In the genomic region with DNA sequence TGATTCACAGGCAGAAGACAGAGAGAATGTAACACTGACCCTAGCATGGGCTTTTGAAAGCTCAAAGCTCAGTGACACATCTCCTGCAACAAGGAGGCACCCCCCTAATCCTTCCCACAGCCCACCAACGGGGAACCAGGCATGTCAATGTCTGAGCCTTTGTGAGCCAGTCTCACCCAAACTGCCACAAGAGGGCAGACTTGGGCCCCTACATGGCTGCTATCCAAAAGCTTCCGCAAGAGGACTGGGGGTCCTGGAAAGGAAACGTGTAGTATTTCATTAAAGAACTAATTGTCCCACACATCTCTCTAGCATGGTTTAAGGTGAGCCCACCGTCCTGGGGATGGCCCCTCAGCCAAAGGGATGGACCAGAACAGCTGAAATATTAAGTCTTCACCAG, we compare ENCODE assay signal across 1 mouse cellular context.
A peak's percentile ranks its signal among the peaks of the same experiment; 100 is the strongest.
TF ChIP-seq lines count a peak whose summit lies in the region.

No protein-coding gene starts in this region.

TF ChIP-seq in ES-E14, 5 proteins besides CTCF, POLR2A, EP300 and RAD21 (continued from another document):
- peak; percentile 21; the same call in 1 of the 2 replicates for TF ChIP-seq ZC3H11A (IDR thresholded peaks at IDR 0.05; ENCODE audit: borderline replicate concordance, low read depth, low read length)
